Mouse (Mus musculus) myocyte (in vitro differentiated cells): ENCODE measurements around the gene Pced1b.

Experiments
- CEBPB ChIP-seq: IDR thresholded peaks from 2 replicates; pipeline ENCODE4 v1.6.1; 2011; ENCODE audit warnings: mild to moderate bottlenecking, moderate library complexity; ENCODE audit not compliant: poor library complexity, insufficient read depth, severe bottlenecking
- E2F4 ChIP-seq: IDR thresholded peaks from one replicate; pipeline ENCODE4 v1.6.1; 2011; ENCODE audit warnings: mild to moderate bottlenecking, control low read depth, moderate library complexity; ENCODE audit not compliant: insufficient read depth
- MAX ChIP-seq: IDR thresholded peaks from one replicate; pipeline ENCODE4 v1.6.1; 2011; ENCODE audit warnings: low read depth, mild to moderate bottlenecking, control low read depth
- MYOD1 ChIP-seq, 3 experiments: IDR thresholded peaks; one replicate each; pipeline ENCODE4 v1.6.1; 2011; ENCODE audit warnings: control low read depth in 2 of 3, low read depth in 2 of 3, mild to moderate bottlenecking in 2 of 3, moderate library complexity in 1 of 3; ENCODE audit not compliant: insufficient read length in 2 of 3, control insufficient read depth in 1 of 3
- MYOG ChIP-seq, 3 experiments: IDR thresholded peaks; one replicate each; pipeline ENCODE4 v1.6.1; 2011; ENCODE audit warnings: control low read depth in 2 of 3, low read depth in 2 of 3, mild to moderate bottlenecking in 2 of 3; ENCODE audit not compliant: insufficient read length in 2 of 3, control insufficient read depth in 1 of 3, insufficient read depth in 1 of 3
- POLR2A ChIP-seq: IDR thresholded peaks from one replicate; pipeline ENCODE4 v1.6.1; 2011; ENCODE audit warnings: low read depth, mild to moderate bottlenecking, control low read depth, moderate library complexity; ENCODE audit not compliant: insufficient read length
- POLR2AphosphoS2 ChIP-seq: IDR thresholded peaks from one replicate; pipeline ENCODE4 v1.6.1; 2011; ENCODE audit warnings: low read depth, control low read depth; ENCODE audit not compliant: insufficient read length
- SRF ChIP-seq: IDR thresholded peaks from one replicate; pipeline ENCODE4 v1.6.1; 2011; ENCODE audit warnings: low read depth; ENCODE audit not compliant: control insufficient read depth, insufficient read length
- TCF3 ChIP-seq: IDR thresholded peaks from one replicate; pipeline ENCODE4 v1.6.1; 2011; ENCODE audit warnings: low read depth, control low read depth; ENCODE audit not compliant: insufficient read length
- USF1 ChIP-seq: IDR thresholded peaks from one replicate; pipeline ENCODE4 v1.6.1; 2011; ENCODE audit warnings: low read depth, mild to moderate bottlenecking, control low read depth, moderate library complexity

GRCm38 (mm10) chr15:97271985-97272697, 25.2 kb downstream of the Pced1b start:
- TF ChIP-seq TCF3 (no peak), SRF (no peak), MYOD1 (IDR thresholded peaks at IDR 0.05; ENCODE audit: control insufficient read depth in 1 of 3, insufficient read length in 2 of 3, low read depth in 2 of 3) (no peak), USF1 (no peak), CEBPB (no peak), MYOG (IDR thresholded peaks at IDR 0.05; ENCODE audit: control insufficient read depth in 1 of 3, insufficient read depth in 1 of 3, insufficient read length in 2 of 3, low read depth in 2 of 3) (no peak), MAX (no peak), POLR2A (no peak), E2F4 (no peak), POLR2AphosphoS2 (no peak)
